Mouse (Mus musculus) mouse embryonic stem cell (cell line): ENCODE results near the gene Atp2b4.

Source experiments
- in situ Hi-C, 2 experiments: fragments of 300-500 bp; cut with MboI; formaldehyde crosslinking; loops; 1 replicate in 1 of 2; 3 replicates in 1 of 2; pipeline ENCODE4 v1.14.3; 2019 to 2020; ENCODE audit warnings: low sequenced_read_pairs in 2 of 2, low pct_unique_long_range_greater_than_20kb in 1 of 2, mixed read lengths in 1 of 2; ENCODE audit not compliant: unreplicated experiment in 1 of 2

The Atp2b4 gene

GRCm38 (mm10) chr1:133800948-133801393, at the start of gene Atp2b4:
Gene Atp2b4, minus strand, starts transcription at chr1:133801041.
- in situ Hi-C loops = loop anchor here in 1 of 2 experiments (10.0 kb wide), 1 partner anchor 94 kb away; no protein-coding TSS in a partner anchor

DNA sequence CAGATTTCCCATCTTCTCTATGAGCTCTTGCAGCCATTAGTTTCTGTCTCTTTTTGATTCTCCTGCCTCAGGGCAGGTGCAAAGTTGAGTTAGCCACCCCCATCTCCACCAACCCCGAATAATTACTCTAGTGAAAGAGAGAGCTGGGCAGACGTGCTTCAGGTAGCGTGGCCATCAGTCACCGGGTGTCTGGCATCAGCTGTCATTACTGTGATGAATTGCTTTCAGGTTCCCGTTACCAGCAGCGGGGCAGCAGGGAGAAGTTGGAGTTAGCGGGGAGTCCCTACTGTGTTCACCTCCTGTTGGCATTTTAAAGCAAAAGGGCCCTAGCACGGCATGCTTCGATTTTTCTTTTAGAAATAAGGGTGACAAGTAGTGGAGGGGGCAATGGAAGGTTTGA, 43.9 kb upstream of the Atp2b4 start:
- in situ Hi-C loops = no loop called here

GRCm38 (mm10) chr1:133843900-133844299, 43.1 kb upstream of the Atp2b4 start:
- in situ Hi-C loops = no loop called here

GRCm38 (mm10) chr1:133843370-133843769, 42.5 kb upstream of the Atp2b4 start:
- in situ Hi-C loops = no loop called here

GRCm38 (mm10) chr1:133842074-133842725, 41.4 kb upstream of the Atp2b4 start:
- in situ Hi-C loops = no loop called here

DNA sequence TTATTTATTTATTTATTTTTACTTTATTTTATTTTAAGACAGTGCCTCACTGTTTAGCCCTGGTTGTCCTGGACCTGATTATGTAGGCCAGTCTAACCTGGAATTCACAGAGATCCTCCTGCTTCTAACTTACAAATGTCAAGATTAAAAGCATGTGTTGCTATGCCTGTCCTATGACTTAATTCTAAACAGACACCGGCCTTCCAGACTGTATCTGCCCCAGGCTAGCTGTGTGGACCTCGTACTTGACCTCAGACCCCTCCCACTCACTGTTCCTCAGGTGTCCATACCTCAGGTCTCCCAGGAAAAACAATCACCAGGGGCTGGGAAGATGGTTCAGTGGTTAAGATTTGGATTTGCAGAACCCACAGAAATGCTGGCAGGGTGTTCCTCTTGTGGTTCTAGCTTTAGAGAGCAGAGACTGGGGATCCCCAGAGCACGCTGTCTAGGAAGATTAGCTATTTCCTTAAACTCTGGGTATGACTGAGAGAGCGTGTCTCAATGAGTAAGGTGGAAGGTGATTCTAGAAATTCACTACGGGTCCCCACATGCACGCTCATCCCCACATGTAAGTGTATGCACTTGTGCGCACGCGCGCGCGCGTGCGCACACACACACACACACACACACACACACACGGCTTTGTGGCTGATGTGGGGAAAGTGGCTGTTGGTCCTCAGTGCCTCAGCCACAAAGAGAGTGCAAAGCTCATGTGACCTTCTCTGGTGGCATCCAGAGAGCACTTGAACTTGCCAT, 40.5 kb upstream of the Atp2b4 start:
- in situ Hi-C loops = no loop called here

DNA sequence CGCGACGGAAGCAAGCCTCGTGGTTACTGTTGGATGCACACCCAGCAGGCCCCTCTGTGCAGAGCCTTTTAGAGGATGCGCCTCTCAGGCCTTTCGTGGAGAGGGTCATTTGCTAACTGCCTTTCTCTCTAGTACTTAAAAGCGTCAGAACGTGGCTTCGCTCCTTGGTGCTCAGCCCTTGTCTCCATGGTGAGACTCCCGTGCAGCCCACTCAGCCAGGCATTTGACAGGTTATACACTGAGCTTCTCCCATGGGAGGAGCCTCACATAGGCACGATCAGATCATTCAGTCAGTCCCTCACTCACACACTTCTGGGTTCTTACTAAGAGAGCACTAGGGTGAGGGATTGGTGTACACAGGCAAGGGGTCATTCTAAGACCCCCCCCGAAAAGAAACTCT, 39.7 kb upstream of the Atp2b4 start:
- in situ Hi-C loops = no loop called here

DNA sequence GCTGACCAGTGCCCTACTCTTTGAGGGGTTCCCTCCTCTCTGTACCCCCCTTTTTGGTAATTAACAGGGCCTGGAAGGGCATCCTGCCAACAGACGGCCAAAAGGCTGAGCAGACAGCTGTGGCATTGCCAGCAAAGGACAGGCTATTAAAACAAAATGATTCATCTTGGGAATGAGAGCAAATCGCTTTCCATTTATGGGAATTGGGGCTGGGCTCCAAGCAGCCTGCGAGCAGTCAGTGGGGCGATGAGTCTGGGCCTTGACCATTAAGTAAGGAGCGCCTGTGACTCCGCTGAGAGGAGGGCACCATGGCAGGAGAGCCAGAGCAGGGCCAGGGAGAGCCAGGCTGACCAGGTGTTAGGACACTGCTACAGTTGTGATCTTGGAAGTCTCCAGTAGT, 33.5 kb upstream of the Atp2b4 start:
- in situ Hi-C loops = no loop called here

GRCm38 (mm10) chr1:133832781-133833180, 31.9 kb upstream of the Atp2b4 start:
- in situ Hi-C loops = no loop called here

DNA sequence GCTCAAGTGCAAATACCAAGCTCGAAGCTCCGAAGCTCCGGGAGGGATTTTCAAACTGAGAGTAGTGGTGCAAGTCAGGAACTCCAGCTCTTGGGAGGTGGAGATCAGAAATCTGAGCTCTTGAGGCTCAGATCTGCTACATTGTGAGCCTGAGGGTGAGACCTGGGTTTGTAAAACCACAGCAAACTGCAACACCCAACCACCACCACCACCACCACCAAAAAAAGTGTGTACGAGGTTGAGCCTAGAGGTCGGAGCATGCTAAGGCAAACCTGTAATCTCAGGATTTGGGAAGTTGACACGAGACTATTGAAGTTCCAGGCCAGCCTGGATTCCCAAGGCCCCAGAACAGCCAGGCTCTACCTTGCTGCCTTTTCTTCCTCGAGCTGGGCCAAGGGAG, 25.4 kb upstream of the Atp2b4 start:
- in situ Hi-C loops = no loop called here

- in situ Hi-C loops = no loop called here
Observed at GRCm38 (mm10) chr1:133825543-133825942, 24.7 kb upstream of the Atp2b4 start.

GRCm38 (mm10) chr1:133825140-133825539, 24.3 kb upstream of the Atp2b4 start:
- in situ Hi-C loops = no loop called here

GRCm38 (mm10) chr1:133821144-133821543, 20.3 kb upstream of the Atp2b4 start:
- in situ Hi-C loops = no loop called here

DNA sequence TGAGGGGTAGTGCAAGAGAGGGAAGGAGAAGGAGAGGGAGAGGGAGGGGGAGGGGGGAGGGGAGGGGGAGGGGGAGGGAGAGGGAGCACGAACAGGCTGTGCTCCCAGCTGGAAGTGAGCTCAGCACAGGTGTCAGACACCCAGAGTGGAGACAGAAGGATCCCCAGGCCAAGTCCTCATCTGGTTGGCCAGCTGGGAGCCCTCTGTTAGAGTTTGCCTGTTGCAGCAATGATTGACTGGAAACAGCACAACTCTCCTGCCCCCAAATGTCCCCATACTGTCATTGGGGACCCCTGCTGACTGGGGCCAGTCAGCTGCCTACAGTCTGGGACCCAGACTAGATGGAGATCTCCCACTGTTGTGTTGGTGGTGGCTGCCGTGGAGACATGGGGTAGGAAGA, 19.3 kb upstream of the Atp2b4 start:
- in situ Hi-C loops = no loop called here

GRCm38 (mm10) chr1:133818531-133818930, 17.7 kb upstream of the Atp2b4 start:
- in situ Hi-C loops = no loop called here

DNA sequence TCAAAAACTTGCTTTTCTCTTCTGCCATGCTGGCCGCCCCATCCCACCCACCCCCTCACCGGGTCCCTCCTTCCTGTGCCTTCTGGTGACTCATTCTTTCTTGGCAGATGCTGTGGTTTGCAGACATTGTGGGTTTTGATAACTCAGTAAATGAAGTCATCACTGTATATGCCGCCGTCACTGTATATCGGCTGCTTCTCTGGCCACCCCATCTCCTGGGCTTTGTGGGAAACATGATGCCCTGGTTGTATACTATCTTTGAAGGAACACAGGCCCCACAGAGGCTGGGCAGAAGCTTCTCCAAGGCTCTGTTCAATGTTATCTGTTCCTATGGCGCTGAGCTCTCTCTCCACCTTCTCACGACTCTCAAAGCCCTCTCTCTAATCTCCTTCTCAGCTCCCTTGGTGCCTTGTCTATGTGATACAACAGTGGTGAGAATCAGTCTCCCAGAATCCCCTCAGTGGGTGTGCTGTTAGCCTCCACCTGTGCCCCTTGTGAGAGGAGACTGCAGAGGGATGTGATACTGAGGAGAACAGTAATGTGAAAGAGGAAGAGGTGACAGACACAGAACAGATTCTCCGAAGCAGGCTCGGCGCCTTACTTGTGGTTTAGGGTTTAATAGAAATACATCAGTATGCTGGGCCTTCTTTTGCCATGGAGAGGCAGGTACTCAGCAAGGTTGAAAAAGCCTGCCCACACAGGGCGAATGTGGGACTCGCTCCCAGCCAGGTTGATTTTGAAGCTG, 15.1 kb upstream of the Atp2b4 start:
- in situ Hi-C loops = no loop called here

GRCm38 (mm10) chr1:133809376-133809775, 8.5 kb upstream of the Atp2b4 start:
- in situ Hi-C loops = loop anchor here in 1 of 2 experiments (10.0 kb wide), 1 partner anchor 85 kb away; no protein-coding TSS in a partner anchor

DNA sequence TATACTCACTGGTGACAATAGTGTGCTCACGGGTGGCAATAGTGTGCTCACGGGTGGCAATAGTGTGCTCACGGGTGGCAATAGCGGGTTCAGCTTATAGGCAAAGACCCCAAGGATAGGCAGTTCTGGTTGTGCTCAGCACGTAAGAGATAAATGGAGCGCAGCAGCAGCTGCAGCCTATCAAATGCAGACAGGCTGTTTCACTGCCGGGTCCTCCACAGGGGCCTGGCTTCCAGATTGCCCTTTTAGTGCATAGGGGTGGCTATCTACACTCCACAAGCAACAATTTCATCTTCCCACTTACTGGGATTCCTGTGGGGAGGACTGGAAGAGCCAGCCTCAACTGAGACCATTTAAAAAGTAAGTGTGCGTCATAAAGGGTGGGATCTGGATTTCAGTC, 7.2 kb upstream of the Atp2b4 start:
- in situ Hi-C loops = loop anchor here in 1 of 2 experiments (10.0 kb wide), 1 partner anchor 87 kb away; no protein-coding TSS in a partner anchor

DNA sequence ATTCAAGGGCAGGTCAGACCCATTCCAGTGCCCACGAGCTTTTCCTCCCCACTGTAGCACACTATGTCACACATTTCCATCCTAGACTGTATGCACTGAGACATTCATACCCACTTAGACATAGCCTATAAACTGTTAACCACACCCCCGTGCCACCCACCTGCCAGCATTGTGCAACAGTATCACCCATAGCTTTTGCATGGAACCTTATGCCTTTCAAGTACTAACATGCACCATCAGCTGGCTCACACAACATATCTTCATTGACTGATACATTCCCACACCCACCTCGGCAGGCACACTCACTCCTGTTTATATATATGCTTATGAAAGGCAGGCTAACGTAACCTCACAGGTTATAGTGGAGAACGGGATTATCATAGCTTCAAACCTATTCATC, 902 bp upstream of the Atp2b4 start:
- in situ Hi-C loops = loop anchor here in 1 of 2 experiments (10.0 kb wide), 1 partner anchor 93 kb away; no protein-coding TSS in a partner anchor
